Mouse (Mus musculus) thymus, postnatal 14 days (tissue): ENCODE measurements around the gene Adnp.

ENCODE experiments used
- DNase-seq: peaks from one replicate; pipeline ENCODE4 v3.0.0; 2021

The Adnp gene

GRCm38 (mm10) chr2:168156361-168156760 is 50.6 kb downstream of the Adnp start:
- no peak for DNase-seq

DNA sequence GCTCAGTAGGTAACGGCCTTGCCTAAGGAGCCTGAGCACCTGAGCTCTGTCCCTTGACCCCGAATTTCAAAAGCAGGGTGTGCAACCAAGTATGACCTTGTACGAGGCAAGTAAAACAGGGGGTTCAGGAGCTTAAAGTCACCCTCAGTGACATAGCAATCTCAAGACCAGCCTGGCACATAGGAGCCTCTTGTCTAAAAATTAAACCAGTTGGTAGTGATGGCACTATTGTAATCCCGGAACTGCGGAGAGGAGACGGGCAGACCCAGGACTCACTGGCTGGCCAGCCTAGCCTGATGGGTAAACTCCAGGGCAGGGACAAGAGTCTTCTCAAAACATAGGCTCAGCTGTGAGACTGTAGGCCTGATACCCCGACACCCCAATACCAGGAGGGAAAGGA is 51.2 kb downstream of the Adnp start:
- DNase-seq = no peak

- DNase-seq = peak; percentile 90
These were observed 52.6 kb downstream of the Adnp start for GRCm38 (mm10) chr2:168154090-168154881.

GRCm38 (mm10) chr2:168149241-168149640 is 57.7 kb downstream of the Adnp start:
- no peak for DNase-seq

GRCm38 (mm10) chr2:168147722-168148432 is 59.0 kb downstream of the Adnp start:
- DNase-seq = no peak

- DNase-seq = no peak
These were observed 61.5 kb downstream of the Adnp start for GRCm38 (mm10) chr2:168145437-168145836.

DNA sequence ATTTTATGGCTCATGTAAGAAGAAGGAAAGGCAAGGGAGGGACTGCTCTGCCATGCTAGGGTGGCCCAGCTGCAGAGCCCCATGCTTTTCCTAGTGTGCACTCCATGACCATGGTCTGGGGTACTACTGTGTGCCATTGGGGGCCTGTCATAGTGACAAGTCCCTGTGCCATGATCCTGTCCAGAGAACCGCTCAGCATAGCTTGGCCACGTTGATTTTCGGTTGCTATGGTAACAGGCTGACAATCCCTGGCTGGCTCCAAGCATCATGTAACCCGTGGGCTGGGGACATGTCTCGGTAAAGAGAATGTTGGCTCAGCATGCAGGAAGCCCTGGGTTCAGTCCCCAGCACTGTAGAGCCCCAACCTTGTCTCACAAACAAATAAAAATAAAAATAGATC is 63.1 kb downstream of the Adnp start:
- no peak for DNase-seq

- DNase-seq = no peak
These were observed 69.8 kb downstream of the Adnp start for GRCm38 (mm10) chr2:168137161-168137560.
